22 mouse cellular contexts compared by ENCODE assay signal in the genomic region with DNA sequence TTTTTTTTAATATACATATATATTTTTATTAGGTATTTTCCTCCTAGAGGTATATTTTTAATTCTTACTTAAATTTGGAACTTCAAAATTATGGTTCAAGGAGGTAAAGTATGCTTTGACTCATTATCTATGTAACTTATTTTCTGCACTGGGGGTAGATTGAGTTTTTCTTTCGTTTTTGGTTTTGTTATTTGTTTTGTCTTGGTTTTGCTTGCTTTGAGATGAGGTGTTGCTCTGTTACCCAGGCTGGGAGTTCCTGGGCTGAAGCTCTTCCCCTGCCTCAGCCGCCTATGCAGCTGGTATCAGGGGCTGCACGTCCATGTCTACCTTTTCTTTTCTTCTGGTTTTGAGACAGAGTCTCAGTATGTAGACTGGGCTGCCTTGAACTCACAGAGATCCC.
DNase-seq lines count a peak whose midpoint lies in the region; ATAC-seq and TF ChIP-seq lines count a peak whose summit lies in the region.
"Had no signal": no experiment of that assay in that cellular context is flagged by ENCODE, and none has a peak within 500 bp of the region (broad histone marks: within the 10 kb centered on the region; RNA-seq: fewer than 3 reads in every experiment).

No protein-coding gene starts in this region.

- no peak for TF ChIP-seq RAD21 in CH12.LX (IDR thresholded peaks at IDR 0.05; ENCODE audit: low read depth, low read length)

- DNase-seq in CD4-positive, CD25-positive, alpha-beta regulatory T cell, adult 2 months (ENCODE audit: low read depth, low spot score): peak; percentile 23
- DNase-seq in CH12.LX (ENCODE audit: extremely low read depth): no peak
- DNase-seq in induced T-regulatory cell, adult 2 months (ENCODE audit: low read depth): peak; percentile 64
- DNase-seq in cerebellum, adult 9-11 months: no peak
- no peak for DNase-seq in thymus, postnatal 0 days (ENCODE audit: low spot score)
- DNase-seq in neural tube, embryonic 10.5 days (ENCODE audit: extremely low spot score, low spot score): no peak
- DNase-seq: adrenal gland, adult 8-10 months; adrenal gland, postnatal 14 days; adrenal gland, postnatal 36 days; B cell, adult 2 months; cerebellum, adult 11-12 months; cerebellum, adult 2 months; cerebellum, postnatal 36 days; embryo, embryonic 11 days; forebrain, postnatal 0 days had no signal

- no peak for TF ChIP-seq CTCF in CH12.LX (conservative IDR thresholded peaks at IDR 0.05 in 1 of 2, IDR thresholded peaks at IDR 0.05 in 1 of 2; ENCODE audit: low read depth in 2 of 2, low read length in 2 of 2)

- H3K27me3 ChIP-seq in CH12.LX (replicated peaks): no peaks in the 10 kb centered on the region
- no peaks in the 10 kb centered on the region for H3K27me3 ChIP-seq in forebrain, embryonic 15.5 days
- H3K27me3 ChIP-seq: embryonic facial prominence, embryonic 13.5 days; embryonic facial prominence, embryonic 15.5 days; forebrain, embryonic 12.5 days had no signal

- no peak for TF ChIP-seq POLR2A in CH12.LX (IDR thresholded peaks at IDR 0.05; ENCODE audit: low read depth, low read length)

- no peak for TF ChIP-seq EP300 in CH12.LX (IDR thresholded peaks at IDR 0.05; ENCODE audit: low read length)

- no peaks in the 10 kb centered on the region for H3K79me2 ChIP-seq in CH12.LX (replicated peaks; ENCODE audit: control insufficient read depth, extremely low read depth, insufficient read depth, poor library complexity, severe bottlenecking)

- 0 out of 4 replicates have a peak, but pooled peaks cover 0 to 2% of the 10 kb centered on the region in 2 experiments for H3K4me1 ChIP-seq in CH12.LX (ENCODE audit: control insufficient read depth in 1 of 2, insufficient read depth in 2 of 2)
- no peaks in the 10 kb centered on the region for H3K4me1 ChIP-seq in forebrain, embryonic 15.5 days
- H3K4me1 ChIP-seq: embryonic facial prominence, embryonic 13.5 days; embryonic facial prominence, embryonic 15.5 days; forebrain, embryonic 12.5 days had no signal

- in situ Hi-C loops in CH12.LX (cut with MboI; ENCODE audit: low pct_ligation_motif_present, low pct_unique_long_range_greater_than_20kb, low sequenced_read_pairs): loop anchor here (10.0 kb wide), 1 partner anchor 393 kb away; no protein-coding TSS in a partner anchor

- H3K4me2 ChIP-seq in CH12.LX (ENCODE audit: insufficient read depth, low read depth, poor library complexity, severe bottlenecking): peak overlapping the region; percentile 75; the same call in 1 of the 2 replicates
- no peak overlapping the region for H3K4me2 ChIP-seq in forebrain, embryonic 15.5 days (replicated peaks)
- H3K4me2 ChIP-seq: embryonic facial prominence, embryonic 13.5 days; embryonic facial prominence, embryonic 15.5 days; forebrain, embryonic 12.5 days had no signal

- WGBS in forebrain, embryonic 15.5 days: 87% methylated on average over 3 of the region's 3 CpGs

- no peak overlapping the region for H3K4me3 ChIP-seq in CH12.LX (replicated peaks in 1 of 3; ENCODE audit: low read depth in 2 of 3, low read length in 2 of 3, poor library complexity in 1 of 3)
- no peak overlapping the region for H3K4me3 ChIP-seq in forebrain, embryonic 15.5 days
- H3K4me3 ChIP-seq: embryonic facial prominence, embryonic 13.5 days; embryonic facial prominence, embryonic 15.5 days; erythroblast, embryonic 14.5 days; forebrain, embryonic 10.5 days; forebrain, embryonic 12.5 days had no signal

- no peak for ATAC-seq in forebrain, embryonic 15.5 days (replicated peaks)
- ATAC-seq: forebrain, embryonic 14.5 days; forebrain, postnatal 0 days had no signal

- no peaks in the 10 kb centered on the region for H3K36me3 ChIP-seq in CH12.LX (replicated peaks in 1 of 2; ENCODE audit: control insufficient read depth in 1 of 2, insufficient read depth in 1 of 2, low read length in 1 of 2)
- H3K36me3 ChIP-seq in forebrain, embryonic 15.5 days: no peaks in the 10 kb centered on the region
- H3K36me3 ChIP-seq: embryonic facial prominence, embryonic 15.5 days had no signal

- H3K9ac ChIP-seq in CH12.LX (ENCODE audit: insufficient read depth, low read depth): no peak overlapping the region
- no peak overlapping the region for H3K9ac ChIP-seq in forebrain, embryonic 15.5 days (replicated peaks)
- H3K9ac ChIP-seq: embryonic facial prominence, embryonic 13.5 days; embryonic facial prominence, embryonic 15.5 days; forebrain, embryonic 12.5 days; forebrain, postnatal 0 days had no signal

- dilution Hi-C loops in CH12.LX (cut with MboI; ENCODE audit: extremely low pct_ligation_motif_present, extremely low pct_unique_long_range_greater_than_20kb, low sequenced_read_pairs): no loop called here

- H3K27ac ChIP-seq in CH12.LX (ENCODE audit: insufficient read depth, low read depth): no peak overlapping the region
- H3K27ac ChIP-seq in forebrain, embryonic 15.5 days (replicated peaks): no peak overlapping the region
- H3K27ac ChIP-seq: embryonic facial prominence, embryonic 13.5 days; embryonic facial prominence, embryonic 15.5 days; forebrain, embryonic 10.5 days; forebrain, embryonic 12.5 days had no signal

- no peaks in the 10 kb centered on the region for H3K9me3 ChIP-seq in CH12.LX (replicated peaks; ENCODE audit: low read length)
- H3K9me3 ChIP-seq in forebrain, embryonic 15.5 days: no peaks in the 10 kb centered on the region
- H3K9me3 ChIP-seq: embryonic facial prominence, embryonic 13.5 days; embryonic facial prominence, embryonic 15.5 days; forebrain, embryonic 10.5 days; forebrain, embryonic 12.5 days had no signal

TF ChIP-seq in CH12.LX, 34 proteins besides CTCF, POLR2A, EP300 and RAD21:
- TF ChIP-seq RCOR1 (conservative IDR thresholded peaks at IDR 0.05; ENCODE audit: low read depth, low read length) (no peak), ZC3H11A (IDR thresholded peaks at IDR 0.05; ENCODE audit: low read depth, low read length) (no peak), BHLHE40 (IDR thresholded peaks at IDR 0.05; ENCODE audit: low read depth, low read length) (no peak), IRF4 (IDR thresholded peaks at IDR 0.05; ENCODE audit: low read depth, low read length) (no peak), ETS1 (conservative IDR thresholded peaks at IDR 0.05; ENCODE audit: low read depth, low read length) (no peak), SMC3 (IDR thresholded peaks at IDR 0.05; ENCODE audit: low read depth, low read length) (no peak), SIN3A (IDR thresholded peaks at IDR 0.05; ENCODE audit: low read length) (no peak), ZNF384 (IDR thresholded peaks at IDR 0.05; ENCODE audit: low read depth, low read length) (no peak), UBTF (IDR thresholded peaks at IDR 0.05; ENCODE audit: low read depth, low read length) (no peak), E2F4 (IDR thresholded peaks at IDR 0.05; ENCODE audit: insufficient replicate concordance, low read depth, low read length) (no peak), ELF1 (IDR thresholded peaks at IDR 0.05; ENCODE audit: low read depth, low read length) (no peak), CHD2 (IDR thresholded peaks at IDR 0.05; ENCODE audit: low read length) (no peak), USF1 (IDR thresholded peaks at IDR 0.05; ENCODE audit: low read depth, low read length) (no peak), JUN (IDR thresholded peaks at IDR 0.05; ENCODE audit: insufficient read depth, low read depth, low read length) (no peak), JUND (conservative IDR thresholded peaks at IDR 0.05; ENCODE audit: low read depth, low read length) (no peak)

Comparison
In these comparisons a context has a peak if more than half of its experiments do, and no peak if none do; other contexts are left out.
1. DNase-seq: peak in CD4-positive, CD25-positive, alpha-beta regulatory T cell, adult 2 months (single experiment) and induced T-regulatory cell, adult 2 months (single experiment); none in CH12.LX (single experiment), cerebellum, adult 9-11 months (single experiment), thymus, postnatal 0 days (single experiment) and neural tube, embryonic 10.5 days (single experiment).